Mouse (Mus musculus) spleen, adult 2 months (tissue): ENCODE data around the gene Card9. TPM values are rescaled to one million over a fixed set of nuclear protein-coding genes. Genes with fewer than 3 reads are reported as not detected.
A peak's percentile ranks its signal among the peaks of the same experiment; 100 is the strongest.

Source experiments
- DNase-seq, 2 experiments: peaks; one replicate each; pipeline versions ENCODE4 v3.0.0 to v3.0.0-alpha.2; 2012 to 2021; ENCODE audit warnings: low spot score in 2 of 2, low read depth in 1 of 2
- H3K27ac ChIP-seq: fragments of 200-500 bp; 2 replicates; pipeline ENCODE4 v1.5.1; 2012; ENCODE audit warnings: low read length, inconsistent platforms; ENCODE audit not compliant: insufficient read depth
- H3K27me3 ChIP-seq: fragments of 200-500 bp; 2 replicates; pipeline ENCODE4 v1.6.1; 2012; ENCODE audit warnings: mild to moderate bottlenecking, moderate library complexity, low read length, inconsistent platforms; ENCODE audit not compliant: control insufficient read depth, insufficient read depth
- H3K36me3 ChIP-seq: fragments of 200-500 bp; 2 replicates; pipeline ENCODE4 v1.6.1; 2012; ENCODE audit warnings: mild to moderate bottlenecking, low read length, inconsistent platforms; ENCODE audit not compliant: control insufficient read depth, insufficient read depth
- H3K4me1 ChIP-seq: fragments of 200-500 bp; 2 replicates; pipeline ENCODE4 v1.6.1; 2011; ENCODE audit warnings: inconsistent platforms; ENCODE audit not compliant: control insufficient read depth, insufficient read depth, insufficient read length
- H3K4me3 ChIP-seq: fragments of 200-500 bp; 2 replicates; pipeline ENCODE4 v1.5.1; 2011; ENCODE audit warnings: mild to moderate bottlenecking, inconsistent platforms; ENCODE audit not compliant: insufficient read depth, insufficient read length; ENCODE audit errors: extremely low read depth
- CTCF ChIP-seq: fragments of 200-500 bp; IDR thresholded peaks from 2 replicates; pipeline ENCODE4 v1.5.1; 2011; ENCODE audit warnings: mild to moderate bottlenecking, inconsistent platforms; ENCODE audit not compliant: insufficient read depth, insufficient read length, insufficient replicate concordance; ENCODE audit errors: extremely low read depth
- POLR2A ChIP-seq: fragments of 200-500 bp; IDR thresholded peaks from 2 replicates; pipeline ENCODE4 v1.6.1; 2011; ENCODE audit warnings: low read depth, low read length, inconsistent platforms
- WGBS: fragments of 180-500 bp; shearing (Covaris S2); methylation state at CpG from one replicate; pipeline ENCODE4 v1.1.7; 2018; 5-methylcytosine and 5-hydroxymethylcytosine counted together
- polyA plus RNA-seq: library from polyadenylated mRNA; depleted of rRNA; stranded (reverse); fragments of >200 nt; gene quantifications from 2 replicates; pipeline ENCODE4 v1.2.3, GENCODE M21; 2012

Gene Card9
- polyA plus RNA-seq, 1 experiment: 11.9 TPM

DNA sequence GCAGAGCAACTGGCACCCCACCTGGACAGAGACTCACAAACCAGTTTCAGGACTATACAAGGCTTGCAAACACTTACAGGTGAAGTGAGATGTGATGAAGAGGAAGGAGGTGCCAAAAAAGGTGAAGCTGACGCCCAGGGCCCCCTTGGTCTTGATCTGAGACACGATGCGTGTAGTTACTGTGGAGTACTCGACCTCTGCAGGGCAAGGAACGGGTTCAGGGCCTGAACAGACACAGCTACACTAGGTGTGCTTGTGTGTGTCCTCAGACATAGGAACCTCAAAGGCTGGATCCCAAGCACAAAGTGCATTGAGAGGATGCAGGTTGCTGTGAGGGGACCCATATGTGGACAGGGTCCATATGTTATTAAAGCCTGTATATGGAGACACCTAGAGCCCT is 39.6 kb upstream of the Card9 start:
- no peak for DNase-seq
- Histone ChIP-seq H3K27ac (no peak overlapping the region), H3K36me3 (peaks cover 35% of the 10 kb centered on the region), H3K4me1 (no peaks in the 10 kb centered on the region), H3K4me3 (no peak overlapping the region), H3K27me3 (no peaks in the 10 kb centered on the region)
- TF ChIP-seq POLR2A: no peak
- no peak for TF ChIP-seq CTCF
- 89% methylated on average over 5 of the region's 5 CpGs for WGBS

DNA sequence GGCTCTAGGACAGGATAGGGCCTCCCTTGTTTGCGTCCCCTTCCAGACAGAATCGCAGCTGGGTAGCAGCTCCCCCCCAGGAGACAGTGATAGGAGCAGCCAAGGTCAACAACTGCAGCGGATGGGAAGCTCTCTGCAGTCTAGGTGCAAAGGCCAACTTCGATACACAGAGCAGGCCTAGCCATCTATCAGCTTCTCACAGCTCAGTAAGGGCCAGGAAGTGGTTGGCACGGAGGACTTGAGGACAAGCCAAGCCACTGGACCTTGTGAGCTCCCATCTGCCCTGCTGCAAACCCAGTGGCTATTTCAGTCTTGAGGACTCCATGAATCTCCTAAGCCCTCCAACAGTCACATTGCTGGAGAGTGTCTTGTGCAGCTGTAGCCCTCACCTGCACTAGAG is 38.9 kb upstream of the Card9 start:
- peaks cover 41% of the 10 kb centered on the region for H3K36me3 ChIP-seq
- H3K4me1 ChIP-seq: no peaks in the 10 kb centered on the region
- TF ChIP-seq POLR2A (no peak), CTCF (no peak)
- no peaks in the 10 kb centered on the region for H3K27me3 ChIP-seq
- H3K4me3 ChIP-seq: no peak overlapping the region
- WGBS: 88% methylated on average over 5 of the region's 5 CpGs
- DNase-seq: no peak
- no peak overlapping the region for H3K27ac ChIP-seq

GRCm38 (mm10) chr2:26398978-26399377 is 38.3 kb upstream of the Card9 start:
- H3K36me3 ChIP-seq: peaks cover 45% of the 10 kb centered on the region
- H3K4me1 ChIP-seq: no peaks in the 10 kb centered on the region
- no peaks in the 10 kb centered on the region for H3K27me3 ChIP-seq
- no peak overlapping the region for H3K27ac ChIP-seq
- TF ChIP-seq POLR2A (no peak), CTCF (no peak)
- WGBS: 93% methylated on average over 8 of the region's 8 CpGs
- DNase-seq: no peak
- no peak overlapping the region for H3K4me3 ChIP-seq

- DNase-seq: no peak
- no peak overlapping the region for H3K27ac ChIP-seq
- no peak for TF ChIP-seq CTCF
- no peak overlapping the region for H3K4me3 ChIP-seq
- H3K4me1 ChIP-seq: peaks cover 6% of the 10 kb centered on the region
- H3K36me3 ChIP-seq: peaks cover 45% of the 10 kb centered on the region
- 91% methylated on average over 6 of the region's 6 CpGs for WGBS
- H3K27me3 ChIP-seq: no peaks in the 10 kb centered on the region
These were observed 30.9 kb upstream of the Card9 start for GRCm38 (mm10) chr2:26391617-26392016.

DNA sequence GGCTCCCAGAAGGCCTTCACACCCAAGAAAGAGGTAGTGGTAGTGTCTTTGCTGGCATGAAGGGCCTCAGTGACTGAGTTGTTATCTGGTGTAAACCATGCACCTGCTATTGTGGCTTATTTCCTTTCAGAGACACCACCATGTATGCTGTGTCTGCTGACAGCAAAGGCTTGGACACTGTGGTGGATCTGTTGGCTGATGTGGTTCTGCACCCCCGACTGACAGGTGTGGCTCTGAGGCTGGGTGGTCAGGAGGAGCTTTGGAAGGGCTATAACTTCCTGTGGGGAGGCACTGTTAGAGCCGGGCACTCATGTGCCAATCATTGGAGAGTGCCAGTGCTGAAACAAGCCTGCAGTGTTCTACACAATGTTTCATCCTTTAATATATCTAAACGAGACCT is 30.2 kb upstream of the Card9 start:
- Histone ChIP-seq H3K36me3 (peaks cover 49% of the 10 kb centered on the region), H3K27ac (no peak overlapping the region), H3K4me1 (peaks cover 6% of the 10 kb centered on the region), H3K4me3 (no peak overlapping the region), H3K27me3 (no peaks in the 10 kb centered on the region)
- DNase-seq: no peak
- 67% methylated on average over 3 of the region's 3 CpGs for WGBS
- TF ChIP-seq POLR2A (no peak), CTCF (no peak)

DNA sequence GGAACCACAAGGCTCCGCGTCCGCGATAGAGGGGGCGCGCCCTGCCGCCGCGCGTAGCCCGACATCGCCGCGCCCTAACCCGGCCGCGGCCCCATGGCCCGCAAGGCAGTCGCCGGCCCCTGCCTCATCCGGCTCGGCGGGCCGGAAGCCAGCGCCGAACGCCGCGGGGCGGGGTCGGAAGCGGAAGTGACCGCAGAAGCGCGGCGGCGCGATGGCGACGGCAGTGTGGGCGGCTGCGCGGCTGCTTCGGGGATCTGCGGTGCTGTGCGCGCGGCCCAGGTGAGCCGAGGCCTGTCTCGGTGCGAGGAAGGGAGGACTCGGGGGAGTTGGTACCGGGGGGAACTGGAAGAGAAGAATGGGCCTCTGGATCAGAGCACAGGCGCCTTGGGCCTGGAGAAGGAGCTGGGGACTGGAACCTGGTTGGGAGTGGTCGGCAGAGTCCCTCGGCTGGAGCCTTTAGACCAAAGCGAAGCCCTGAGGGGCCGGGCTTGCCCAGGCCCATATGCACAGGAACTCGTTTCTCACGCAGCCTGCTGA is 28.5 kb upstream of the Card9 start, which contains the start of the genes Entr1 and Pmpca:
TSS of gene Entr1 (minus strand) at position 163 of the 537 bp plus-strand sequence.
TSS of gene Pmpca (plus strand) at position 186 of the 537 bp plus-strand sequence.
- 2% methylated on average over 60 of the region's 60 CpGs for WGBS
- Histone ChIP-seq H3K27me3 (no peaks in the 10 kb centered on the region), H3K4me1 (peaks cover 6% of the 10 kb centered on the region), H3K27ac (peak within 1 kb of the TSS; percentile 76), H3K4me3 (peak within 1 kb of the TSS; percentile 84), H3K36me3 (peaks cover 47% of the 10 kb centered on the region)
- TF ChIP-seq CTCF (no peak), POLR2A (peak; percentile 77)
- peak; percentile 56 to 78 for DNase-seq

- TF ChIP-seq POLR2A (no peak), CTCF (no peak)
- Histone ChIP-seq H3K27me3 (no peaks in the 10 kb centered on the region), H3K27ac (peak overlapping the region; percentile 76), H3K36me3 (peaks cover 46% of the 10 kb centered on the region), H3K4me3 (peak overlapping the region; percentile 84), H3K4me1 (peaks cover 6% of the 10 kb centered on the region)
- WGBS: under 1% methylated on average over 44 of the region's 45 CpGs
- peak in 1 of 2 experiments; percentile 15 for DNase-seq
These were observed 28.0 kb upstream of the Card9 start for GRCm38 (mm10) chr2:26388682-26389153.
